8 mouse cellular contexts compared by ENCODE assay signal in genomic region chr6:97458358-97458757, GRCm38 (mm10).
DNase-seq lines count a peak whose midpoint lies in the region; ATAC-seq lines count a peak whose summit lies in the region.
"Had no signal": no experiment of that assay in that cellular context is flagged by ENCODE, and none has a peak within 500 bp of the region (broad histone marks: within the 10 kb centered on the region; RNA-seq: fewer than 3 reads in every experiment).

No protein-coding gene starts in this region.

- no peaks in the 10 kb centered on the region for H3K9me3 ChIP-seq in liver, embryonic 11.5 days (ENCODE audit: control insufficient read depth, low read length)
- no peaks in the 10 kb centered on the region for H3K9me3 ChIP-seq in liver, embryonic 12.5 days (replicated peaks)
- no peaks in the 10 kb centered on the region for H3K9me3 ChIP-seq in forebrain, embryonic 12.5 days
- no peaks in the 10 kb centered on the region for H3K9me3 ChIP-seq in hindbrain, embryonic 14.5 days (ENCODE audit: control insufficient read depth, low read length)
- H3K9me3 ChIP-seq: liver, embryonic 15.5 days had no signal

- no peak for ATAC-seq in liver, embryonic 11.5 days (replicated peaks; ENCODE audit: low FRiP score)
- no peak for ATAC-seq in liver, embryonic 12.5 days
- no peak; the same call in 1 of the 2 replicates for ATAC-seq in forebrain, embryonic 12.5 days (ENCODE audit: low FRiP score)
- ATAC-seq in hindbrain, embryonic 14.5 days (ENCODE audit: low FRiP score) = no peak

- no peaks in the 10 kb centered on the region for H3K27me3 ChIP-seq in liver, embryonic 11.5 days (replicated peaks; ENCODE audit: control insufficient read depth, insufficient read depth, low read length)
- 0 out of 2 replicates have a peak, but pooled peaks cover 4% of the 10 kb centered on the region for H3K27me3 ChIP-seq in liver, embryonic 12.5 days (replicated peaks)
- H3K27me3 ChIP-seq in forebrain, embryonic 12.5 days = no peaks in the 10 kb centered on the region
- no peaks in the 10 kb centered on the region for H3K27me3 ChIP-seq in hindbrain, embryonic 14.5 days (ENCODE audit: control insufficient read depth, insufficient read depth, low read length)

- H3K9ac ChIP-seq in liver, embryonic 11.5 days (ENCODE audit: low read depth, low read length) = no peak overlapping the region
- no peak overlapping the region for H3K9ac ChIP-seq in liver, embryonic 12.5 days
- H3K9ac ChIP-seq in forebrain, embryonic 12.5 days = no peak overlapping the region
- H3K9ac ChIP-seq in hindbrain, embryonic 14.5 days = no peak overlapping the region
- H3K9ac ChIP-seq: liver, embryonic 15.5 days had no signal

- 53% methylated on average over 9 of the region's 9 CpGs for WGBS in liver, embryonic 11.5 days
- WGBS in liver, embryonic 12.5 days (ENCODE audit: insufficient replicate concordance) = 40% methylated on average over 9 of the region's 9 CpGs
- 6% methylated on average over 9 of the region's 9 CpGs for WGBS in forebrain, embryonic 12.5 days
- WGBS in hindbrain, embryonic 14.5 days = 29% methylated on average over 9 of the region's 9 CpGs

- H3K4me2 ChIP-seq in liver, embryonic 11.5 days = peak overlapping the region; percentile 35
- no peak overlapping the region for H3K4me2 ChIP-seq in liver, embryonic 12.5 days
- peak overlapping the region; percentile 37 for H3K4me2 ChIP-seq in forebrain, embryonic 12.5 days
- H3K4me2 ChIP-seq in hindbrain, embryonic 14.5 days (replicated peaks) = peak overlapping the region; percentile 32
- H3K4me2 ChIP-seq: liver, embryonic 15.5 days had no signal

- no peak overlapping the region for H3K27ac ChIP-seq in liver, embryonic 11.5 days (ENCODE audit: low read depth, low read length)
- H3K27ac ChIP-seq in liver, embryonic 12.5 days = no peak overlapping the region
- peak overlapping the region; percentile 61; the same call in 1 of the 2 replicates for H3K27ac ChIP-seq in forebrain, embryonic 12.5 days
- peak overlapping the region; percentile 27 for H3K27ac ChIP-seq in hindbrain, embryonic 14.5 days

- no peak for DNase-seq in liver, embryonic 11.5 days (ENCODE audit: low spot score)
- DNase-seq in hindbrain, embryonic 14.5 days (ENCODE audit: low spot score) = no peak
- peak; percentile 59 for DNase-seq in retina, embryonic 14.5 days (ENCODE audit: low spot score)
- DNase-seq in adipocyte (ENCODE audit: low spot score) = no peak
- no peak for DNase-seq in cerebellum, adult 9-10 months

- H3K4me3 ChIP-seq in liver, embryonic 11.5 days (ENCODE audit: low read depth, low read length) = 0 out of 2 replicates have a peak overlapping the region, but pooled peaks have one; percentile 5
- no peak overlapping the region for H3K4me3 ChIP-seq in liver, embryonic 12.5 days
- no peak overlapping the region for H3K4me3 ChIP-seq in forebrain, embryonic 12.5 days (replicated peaks)
- H3K4me3 ChIP-seq in hindbrain, embryonic 14.5 days (replicated peaks; ENCODE audit: low read length) = peak overlapping the region; percentile 0; the same call in 1 of the 2 replicates

- H3K36me3 ChIP-seq in liver, embryonic 11.5 days (ENCODE audit: control insufficient read depth, insufficient read depth, low read length) = no peaks in the 10 kb centered on the region
- no peaks in the 10 kb centered on the region for H3K36me3 ChIP-seq in liver, embryonic 12.5 days
- H3K36me3 ChIP-seq in forebrain, embryonic 12.5 days (replicated peaks) = no peaks in the 10 kb centered on the region
- H3K36me3 ChIP-seq in hindbrain, embryonic 14.5 days (replicated peaks; ENCODE audit: control insufficient read depth, insufficient read depth) = no peaks in the 10 kb centered on the region
- H3K36me3 ChIP-seq: liver, embryonic 15.5 days had no signal

- peaks cover under 1% of the 10 kb centered on the region; the same call in 1 of the 2 replicates for H3K4me1 ChIP-seq in liver, embryonic 11.5 days (replicated peaks; ENCODE audit: control insufficient read depth, insufficient read depth, low read length)
- no peaks in the 10 kb centered on the region; the same call in 1 of the 2 replicates for H3K4me1 ChIP-seq in liver, embryonic 12.5 days
- peaks cover 26% of the 10 kb centered on the region for H3K4me1 ChIP-seq in forebrain, embryonic 12.5 days
- peaks cover 9% of the 10 kb centered on the region; the same call in 1 of the 2 replicates for H3K4me1 ChIP-seq in hindbrain, embryonic 14.5 days (replicated peaks; ENCODE audit: control insufficient read depth, insufficient read depth, low read length)
- H3K4me1 ChIP-seq: liver, embryonic 15.5 days had no signal

Comparison
In these comparisons a context has a peak if more than half of its experiments do, and no peak if none do; other contexts are left out.
1. H3K4me3 ChIP-seq: peak in liver, embryonic 11.5 days (single experiment) and hindbrain, embryonic 14.5 days (single experiment); none in liver, embryonic 12.5 days (single experiment) and forebrain, embryonic 12.5 days (single experiment).
2. H3K27ac ChIP-seq: peak in forebrain, embryonic 12.5 days (single experiment) and hindbrain, embryonic 14.5 days (single experiment); none in liver, embryonic 11.5 days (single experiment) and liver, embryonic 12.5 days (single experiment).